Mouse (Mus musculus): ENCODE data around the gene Mrtfa. TPM values are rescaled to one million over a fixed set of nuclear protein-coding genes. Genes with fewer than 3 reads are reported as not detected.

The Mrtfa gene
- polyA plus RNA-seq, 2 experiments: 3.4 to 4.8 TPM

GRCm38 (mm10) chr15:81098689-81099088 is 91.9 kb downstream of the Mrtfa start:
- no peaks in the 10 kb centered on the region for H3K27me3 ChIP-seq (ENCODE audit: control insufficient read depth, insufficient read depth, low read length)
- no peak overlapping the region for H3K4me2 ChIP-seq (ENCODE audit: low read depth)
- TF ChIP-seq EP300 (IDR thresholded peaks at IDR 0.05; ENCODE audit: low read depth): no peak
- no peak for TF ChIP-seq CTCF (IDR thresholded peaks at IDR 0.05; ENCODE audit: low read depth)
- WGBS (ENCODE audit: insufficient replicate concordance): 53% methylated on average over 3 of the region's 3 CpGs
- H3K9ac ChIP-seq (replicated peaks): no peak overlapping the region
- no peak for ATAC-seq (ENCODE audit: insufficient read depth)
- H3K36me3 ChIP-seq (replicated peaks; ENCODE audit: control insufficient read depth, insufficient read depth, low read depth): no peaks in the 10 kb centered on the region
- H3K9me3 ChIP-seq (ENCODE audit: control insufficient read depth, low read length): no peaks in the 10 kb centered on the region
- no peak overlapping the region for H3K27ac ChIP-seq
- peaks cover 0 to 9% of the 10 kb centered on the region in 2 experiments; a peak in 2 of 4 replicates for H3K4me1 ChIP-seq (replicated peaks; ENCODE audit: control insufficient read depth in 2 of 2, insufficient read depth in 2 of 2, low read length in 1 of 2)
- no peak for DNase-seq (ENCODE audit: low read depth in 3 of 3, low spot score in 3 of 3)
- H3K4me3 ChIP-seq (ENCODE audit: insufficient read depth in 1 of 2, low read depth in 2 of 2, low read length in 2 of 2): no peak overlapping the region

GRCm38 (mm10) chr15:81097896-81098295 is 92.7 kb downstream of the Mrtfa start:
- no peak for DNase-seq (ENCODE audit: low read depth in 3 of 3, low spot score in 3 of 3)
- WGBS (ENCODE audit: insufficient replicate concordance): 58% methylated on average over 6 of the region's 6 CpGs

GRCm38 (mm10) chr15:81097456-81097855 is 93.1 kb downstream of the Mrtfa start:
- Histone ChIP-seq H3K36me3 (replicated peaks; ENCODE audit: control insufficient read depth, insufficient read depth, low read depth) (no peaks in the 10 kb centered on the region), H3K9ac (replicated peaks) (no peak overlapping the region), H3K9me3 (ENCODE audit: control insufficient read depth, low read length) (no peaks in the 10 kb centered on the region), H3K27me3 (ENCODE audit: control insufficient read depth, insufficient read depth, low read length) (no peaks in the 10 kb centered on the region), H3K27ac (no peak overlapping the region), H3K4me2 (ENCODE audit: low read depth) (no peak overlapping the region), H3K4me1 (replicated peaks; ENCODE audit: control insufficient read depth in 2 of 2, insufficient read depth in 2 of 2, low read length in 1 of 2) (peaks cover 0 to 9% of the 10 kb centered on the region in 2 experiments; a peak in 2 of 4 replicates), H3K4me3 (ENCODE audit: insufficient read depth in 1 of 2, low read depth in 2 of 2, low read length in 2 of 2) (no peak overlapping the region)
- no peak for TF ChIP-seq EP300 (IDR thresholded peaks at IDR 0.05; ENCODE audit: low read depth)
- no peak for TF ChIP-seq CTCF (IDR thresholded peaks at IDR 0.05; ENCODE audit: low read depth)
- 46% methylated on average over 4 of the region's 4 CpGs for WGBS (ENCODE audit: insufficient replicate concordance)
- ATAC-seq (ENCODE audit: insufficient read depth) (no peak), DNase-seq (ENCODE audit: low read depth in 3 of 3, low spot score in 3 of 3) (no peak)

More at GRCm38 (mm10) chr15:81097896-81098295, 92.7 kb downstream of the Mrtfa start:
- Histone ChIP-seq H3K27me3 (ENCODE audit: control insufficient read depth, insufficient read depth, low read length) (no peaks in the 10 kb centered on the region), H3K9me3 (ENCODE audit: control insufficient read depth, low read length) (no peaks in the 10 kb centered on the region), H3K9ac (replicated peaks) (no peak overlapping the region), H3K4me1 (replicated peaks; ENCODE audit: control insufficient read depth in 2 of 2, insufficient read depth in 2 of 2, low read length in 1 of 2) (peaks cover 0 to 9% of the 10 kb centered on the region in 2 experiments; a peak in 2 of 4 replicates), H3K27ac (no peak overlapping the region), H3K4me2 (ENCODE audit: low read depth) (no peak overlapping the region), H3K4me3 (ENCODE audit: insufficient read depth in 1 of 2, low read depth in 2 of 2, low read length in 2 of 2) (no peak overlapping the region), H3K36me3 (replicated peaks; ENCODE audit: control insufficient read depth, insufficient read depth, low read depth) (no peaks in the 10 kb centered on the region)
- TF ChIP-seq CTCF (IDR thresholded peaks at IDR 0.05; ENCODE audit: low read depth): no peak
- no peak for TF ChIP-seq EP300 (IDR thresholded peaks at IDR 0.05; ENCODE audit: low read depth)
- ATAC-seq (ENCODE audit: insufficient read depth): no peak

GRCm38 (mm10) chr15:81096329-81097055 is 94.1 kb downstream of the Mrtfa start:
- peaks cover 0 to 9% of the 10 kb centered on the region in 2 experiments; a peak in 2 of 4 replicates for H3K4me1 ChIP-seq (replicated peaks; ENCODE audit: control insufficient read depth in 2 of 2, insufficient read depth in 2 of 2, low read length in 1 of 2)
- no peaks in the 10 kb centered on the region for H3K27me3 ChIP-seq (ENCODE audit: control insufficient read depth, insufficient read depth, low read length)
- H3K9ac ChIP-seq (replicated peaks): no peak overlapping the region
- no peak overlapping the region for H3K4me2 ChIP-seq (ENCODE audit: low read depth)
- no peak for TF ChIP-seq EP300 (IDR thresholded peaks at IDR 0.05; ENCODE audit: low read depth)
- no peak for TF ChIP-seq CTCF (IDR thresholded peaks at IDR 0.05; ENCODE audit: low read depth)
- H3K36me3 ChIP-seq (replicated peaks; ENCODE audit: control insufficient read depth, insufficient read depth, low read depth): no peaks in the 10 kb centered on the region
- H3K4me3 ChIP-seq (ENCODE audit: insufficient read depth in 1 of 2, low read depth in 2 of 2, low read length in 2 of 2): no peak overlapping the region
- no peak overlapping the region for H3K27ac ChIP-seq
- WGBS (ENCODE audit: insufficient replicate concordance): 54% methylated on average over 7 of the region's 7 CpGs
- DNase-seq (ENCODE audit: low read depth in 3 of 3, low spot score in 3 of 3): no peak
- ATAC-seq (ENCODE audit: insufficient read depth): no peak
- H3K9me3 ChIP-seq (ENCODE audit: control insufficient read depth, low read length): no peaks in the 10 kb centered on the region

- H3K4me1 ChIP-seq (replicated peaks; ENCODE audit: control insufficient read depth in 2 of 2, insufficient read depth in 2 of 2, low read length in 1 of 2): peaks cover 0 to 4% of the 10 kb centered on the region in 2 experiments; a peak in 2 of 4 replicates
- 80% methylated on average over 4 of the region's 4 CpGs for WGBS (ENCODE audit: insufficient replicate concordance)
- no peaks in the 10 kb centered on the region for H3K36me3 ChIP-seq (replicated peaks; ENCODE audit: control insufficient read depth, insufficient read depth, low read depth)
- ATAC-seq (ENCODE audit: insufficient read depth) (no peak), DNase-seq (ENCODE audit: low read depth in 3 of 3, low spot score in 3 of 3) (no peak)
- H3K27ac ChIP-seq: no peak overlapping the region
- no peaks in the 10 kb centered on the region for H3K9me3 ChIP-seq (ENCODE audit: control insufficient read depth, low read length)
- no peaks in the 10 kb centered on the region for H3K27me3 ChIP-seq (ENCODE audit: control insufficient read depth, insufficient read depth, low read length)
- no peak overlapping the region for H3K4me2 ChIP-seq (ENCODE audit: low read depth)
- TF ChIP-seq CTCF (IDR thresholded peaks at IDR 0.05; ENCODE audit: low read depth) (no peak), EP300 (IDR thresholded peaks at IDR 0.05; ENCODE audit: low read depth) (no peak)
- H3K4me3 ChIP-seq (ENCODE audit: insufficient read depth in 1 of 2, low read depth in 2 of 2, low read length in 2 of 2): no peak overlapping the region
- no peak overlapping the region for H3K9ac ChIP-seq (replicated peaks)
Observed at GRCm38 (mm10) chr15:81093032-81093431, 97.5 kb downstream of the Mrtfa start.

All from liver, embryonic 14.5 days (tissue).